Mouse (Mus musculus) ovary, adult 18-20 months (tissue): ENCODE measurements around the gene Nek11.

ENCODE experiments used
- DNase-seq: peaks from one replicate; pipeline ENCODE4 v3.0.0; 2022; ENCODE audit warnings: low spot score, mixed read lengths

Nek11 gene

DNA sequence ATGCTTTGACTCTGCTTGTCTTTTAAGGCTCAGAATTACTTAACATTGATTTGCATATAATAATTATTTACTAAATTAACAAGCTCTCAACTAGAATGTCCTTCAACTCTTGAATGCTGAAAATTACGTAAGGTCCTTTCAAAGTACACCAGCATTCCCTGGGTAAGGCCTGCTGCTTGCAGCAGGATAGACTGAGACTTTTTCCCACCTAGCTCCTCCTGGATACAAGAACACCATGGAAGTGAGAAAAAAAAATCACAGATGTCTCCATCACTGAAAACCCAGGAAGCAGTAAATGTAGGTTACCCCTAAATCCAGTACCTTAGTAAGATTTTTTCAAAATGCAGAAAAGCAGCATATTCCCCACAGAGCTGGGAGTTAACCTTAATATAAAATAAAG lies 82.6 kb downstream of the Nek11 start:
- no peak for DNase-seq

DNA sequence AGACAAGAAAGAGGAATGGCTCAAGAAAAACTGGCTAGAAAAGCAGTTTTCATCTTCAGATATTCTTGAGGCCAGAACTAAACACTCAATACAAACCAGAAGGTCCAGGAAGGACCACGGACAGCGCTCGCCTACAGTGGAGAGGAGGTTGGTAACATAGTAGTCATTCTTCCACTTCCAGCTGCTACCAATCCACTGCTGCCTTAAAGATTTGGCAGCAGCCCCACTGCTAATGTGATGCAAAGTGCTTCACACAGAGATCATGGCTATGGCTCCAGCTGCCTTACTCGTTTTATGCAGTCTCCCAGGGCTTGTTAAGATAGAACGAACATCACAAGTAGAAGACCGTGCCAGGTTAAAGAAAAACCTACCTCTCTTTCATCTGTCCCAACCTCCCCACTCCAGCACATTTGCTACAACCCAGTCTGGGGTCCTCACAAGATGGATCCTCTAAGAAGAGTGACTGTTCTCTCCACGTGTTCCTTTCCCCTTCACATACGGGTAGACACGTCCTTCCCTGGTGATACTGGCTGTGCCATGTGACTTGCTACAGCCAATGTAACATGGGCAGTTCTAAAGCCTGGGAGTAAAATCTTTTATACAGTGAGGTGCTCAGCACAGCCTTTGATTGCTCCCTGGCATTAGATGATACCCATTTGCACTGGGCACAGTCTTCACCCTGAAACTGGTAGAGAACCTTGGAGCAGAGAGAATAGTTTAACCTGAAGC lies 85.6 kb downstream of the Nek11 start:
- DNase-seq = no peak

DNA sequence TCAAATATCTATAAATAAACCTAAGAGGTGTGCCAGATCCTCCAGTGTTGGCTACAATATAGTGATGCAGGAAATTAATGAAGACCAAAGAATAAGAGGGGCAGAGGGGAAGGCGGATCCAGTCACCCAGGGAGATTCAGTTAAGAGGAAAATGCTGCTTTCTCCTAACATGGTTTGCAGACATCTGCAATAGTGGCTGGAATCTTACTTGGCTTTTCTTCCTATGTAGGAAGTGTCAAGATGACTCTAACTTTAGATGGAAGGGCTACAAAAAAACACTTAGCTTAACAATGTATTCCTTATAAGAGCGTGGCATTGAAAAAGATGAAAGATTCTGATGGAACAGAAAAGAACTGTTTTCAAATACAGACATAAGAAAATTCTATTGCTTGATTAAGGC lies 89.3 kb downstream of the Nek11 start:
- DNase-seq = no peak

DNA sequence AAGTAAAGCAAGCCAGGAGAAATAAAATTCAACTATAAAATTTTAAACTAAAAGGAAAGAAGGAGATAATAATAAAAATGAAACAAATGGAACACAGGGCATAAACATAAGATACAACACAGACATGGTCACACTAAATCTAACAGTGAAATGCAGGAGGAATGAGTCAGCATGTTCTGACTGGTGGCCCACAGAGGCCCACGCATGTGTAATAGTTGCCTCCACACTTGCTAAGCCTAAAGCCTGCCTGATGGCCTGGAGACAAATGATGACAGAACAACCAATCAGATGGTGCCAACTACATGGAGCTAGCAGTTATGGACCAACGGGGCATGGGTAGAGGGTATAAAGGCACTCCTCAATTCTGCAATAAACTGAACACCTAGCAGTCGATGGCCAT lies 93.1 kb downstream of the Nek11 start:
- DNase-seq = no peak

DNA sequence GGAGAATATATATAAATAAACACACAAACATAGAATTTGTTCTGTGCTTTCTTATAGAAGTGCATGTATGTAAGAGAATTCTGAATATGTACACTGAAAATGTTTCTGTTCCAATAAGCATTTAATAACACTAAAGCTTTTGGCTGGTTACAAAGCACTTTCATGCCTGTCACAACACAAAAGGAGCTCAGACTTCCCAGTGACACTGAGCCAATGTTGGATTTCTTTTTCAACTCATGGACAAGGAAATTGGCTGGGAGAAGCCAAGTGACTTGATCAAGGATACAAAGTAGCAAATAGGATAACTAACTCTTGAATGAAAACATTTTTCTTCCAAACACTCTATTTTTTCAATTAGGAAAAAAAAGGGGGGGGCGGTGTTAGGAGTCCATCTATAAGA lies 93.9 kb downstream of the Nek11 start:
- DNase-seq = no peak

DNA sequence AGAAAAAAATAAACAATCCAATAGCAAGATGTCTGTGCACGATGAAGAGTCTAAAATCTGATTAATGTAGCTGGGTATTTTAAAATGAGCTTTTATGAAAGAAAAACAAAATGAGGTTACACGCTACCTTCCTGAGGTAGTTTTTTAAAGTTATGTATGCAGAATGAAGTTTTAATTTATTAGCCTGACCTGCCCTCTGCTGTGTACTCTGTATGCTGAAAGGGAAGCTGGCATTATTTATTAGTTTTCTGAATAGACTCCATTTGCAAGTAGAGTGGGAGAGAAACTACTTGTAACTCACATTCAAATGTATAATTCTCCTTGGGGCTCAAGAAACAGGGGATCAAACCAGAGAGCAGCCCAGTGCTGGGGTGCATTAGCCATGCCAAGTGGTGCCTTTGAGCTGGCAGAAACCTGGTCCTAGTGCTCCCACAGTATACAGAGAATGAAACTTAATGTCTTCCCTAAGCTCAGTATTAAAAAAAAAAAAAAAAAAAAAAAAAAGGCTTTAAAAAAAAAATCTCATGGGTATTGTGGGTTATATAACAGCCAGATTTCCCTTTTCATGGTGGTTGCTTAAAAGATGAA lies 94.5 kb downstream of the Nek11 start:
- DNase-seq = no peak

DNA sequence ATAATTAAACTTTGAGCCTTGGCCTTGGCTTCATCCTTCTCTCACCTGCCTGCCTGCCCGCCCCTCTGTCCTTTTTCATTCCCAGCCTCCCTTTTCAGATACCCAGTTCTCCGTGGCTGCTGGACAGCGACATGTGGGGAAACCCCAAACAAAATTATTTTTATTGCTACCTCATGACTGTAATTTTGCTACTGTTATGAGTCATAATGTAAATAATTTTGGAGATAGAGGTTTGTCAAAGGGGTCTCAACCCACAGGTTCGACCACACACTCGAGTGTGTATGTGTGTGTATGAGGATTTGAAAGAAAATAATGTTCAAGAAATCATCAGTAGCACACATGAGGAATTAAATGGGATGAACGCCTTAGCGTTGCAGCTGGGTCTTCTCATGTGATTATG lies 110.7 kb downstream of the Nek11 start:
- no peak for DNase-seq

DNA sequence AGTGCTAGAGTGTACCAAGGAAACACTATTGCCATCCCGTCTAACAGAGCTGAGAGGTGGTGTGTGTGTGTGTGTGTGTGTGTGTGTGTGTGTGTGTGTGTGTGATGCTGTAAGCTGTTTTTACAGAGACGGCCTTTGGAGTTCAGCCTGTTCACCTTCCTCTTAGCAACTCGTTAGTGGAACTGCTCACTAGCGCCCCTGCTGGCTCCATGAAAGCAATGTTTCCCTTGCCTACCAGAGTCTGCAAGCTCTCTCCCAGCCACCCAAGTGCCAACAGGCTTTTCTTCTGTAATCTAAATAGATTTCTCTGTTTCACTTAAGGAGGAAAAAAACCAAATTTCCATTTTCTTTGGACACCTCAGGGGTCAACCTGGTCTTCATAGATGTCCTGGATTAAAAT lies 112.6 kb downstream of the Nek11 start:
- DNase-seq = no peak

DNA sequence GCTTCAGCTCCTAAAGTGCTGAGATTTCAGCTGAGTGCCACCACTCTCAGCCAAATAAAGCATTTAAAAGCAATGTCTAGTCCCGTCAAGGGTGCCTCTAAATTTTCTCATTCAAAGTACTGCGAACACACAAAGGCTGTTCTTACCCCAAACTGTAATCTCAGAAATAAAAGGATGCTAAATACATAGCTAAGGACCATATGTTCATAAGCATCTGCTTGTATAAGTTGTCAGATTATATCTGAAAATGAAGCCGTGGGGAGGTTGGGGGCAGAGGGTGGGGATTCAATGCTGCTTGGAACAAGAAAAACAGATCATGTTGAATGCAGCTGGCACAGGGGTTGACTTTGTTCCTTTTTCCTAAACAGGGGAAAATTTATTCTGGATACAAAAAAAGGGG lies 120.4 kb downstream of the Nek11 start:
- DNase-seq = no peak

DNA sequence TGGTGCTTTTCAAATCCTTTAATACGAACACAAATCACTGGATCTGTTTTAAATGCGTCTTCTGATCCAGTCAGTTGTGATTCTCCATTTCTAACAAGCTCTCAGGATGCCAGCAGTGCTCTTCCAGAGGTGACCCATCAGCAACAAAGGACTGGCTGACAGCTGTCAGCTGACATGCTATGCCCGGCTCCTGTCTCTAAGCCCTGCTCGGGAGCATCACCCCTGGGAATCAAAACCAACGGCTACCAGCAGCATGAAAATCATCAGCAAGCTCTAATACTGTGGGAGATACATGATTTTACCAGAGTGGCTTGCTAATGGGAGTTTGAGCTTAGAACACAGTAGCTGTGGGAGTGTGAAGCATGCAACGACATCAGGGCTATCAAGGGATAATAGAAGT lies 121.0 kb downstream of the Nek11 start:
- DNase-seq = no peak

DNA sequence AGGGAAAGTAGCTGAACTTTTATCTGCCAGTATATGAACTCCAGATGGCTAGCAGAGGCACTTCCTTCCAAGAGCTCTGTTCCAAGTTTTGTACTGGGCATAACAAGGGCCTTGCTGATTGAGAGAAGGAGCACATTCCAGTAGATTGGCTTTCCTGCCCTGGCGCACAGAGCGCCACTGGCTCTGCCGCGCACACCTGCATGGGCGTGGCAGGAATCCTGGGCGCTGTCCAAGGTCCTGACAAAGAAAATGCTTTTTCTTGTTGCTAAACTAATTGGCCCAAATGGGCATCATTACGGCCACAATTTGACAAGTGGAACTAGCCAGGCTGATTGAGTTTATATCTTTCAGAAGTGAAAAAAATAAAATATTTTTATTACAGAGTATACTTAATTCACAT lies 123.1 kb downstream of the Nek11 start:
- no peak for DNase-seq

DNA sequence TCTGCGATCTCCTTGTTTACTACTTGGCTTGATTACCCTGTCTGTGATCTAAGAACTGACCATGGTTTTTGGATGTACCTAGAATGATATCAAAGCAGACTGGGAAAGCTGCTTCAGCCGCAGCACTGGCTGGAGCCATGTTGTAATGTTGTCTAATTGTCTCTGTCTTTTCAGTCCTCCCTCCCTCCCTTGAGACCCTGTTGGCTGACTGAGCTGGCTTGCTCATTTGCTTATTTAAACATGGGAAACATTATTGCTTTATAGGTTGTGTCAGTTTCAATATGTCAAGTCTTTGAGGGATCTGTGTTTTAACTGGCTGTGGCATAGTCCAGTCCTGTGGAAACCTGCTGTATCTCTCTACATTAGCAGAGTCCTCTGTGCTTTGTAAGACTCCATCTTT lies 132.2 kb downstream of the Nek11 start:
- DNase-seq = no peak

DNA sequence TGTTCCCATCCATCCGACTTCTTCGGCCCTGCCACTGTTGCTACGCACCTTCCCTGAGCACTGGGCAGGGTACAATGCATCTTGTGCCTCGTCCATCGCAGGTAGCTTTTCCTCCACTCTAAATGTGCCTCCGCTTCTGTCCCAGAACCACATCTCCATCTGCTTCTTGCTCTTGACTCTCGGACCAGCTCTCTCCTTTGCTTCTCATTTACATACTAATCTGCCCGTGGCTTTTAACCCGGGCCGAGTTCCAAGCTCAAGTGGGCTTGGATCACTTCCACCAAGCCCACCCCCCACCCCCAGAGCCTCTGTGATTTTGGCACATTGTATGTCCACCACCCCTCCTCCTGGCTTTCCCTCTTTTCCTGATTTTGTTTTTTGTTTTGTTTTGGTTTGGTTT lies 137.7 kb downstream of the Nek11 start:
- DNase-seq = no peak

DNA sequence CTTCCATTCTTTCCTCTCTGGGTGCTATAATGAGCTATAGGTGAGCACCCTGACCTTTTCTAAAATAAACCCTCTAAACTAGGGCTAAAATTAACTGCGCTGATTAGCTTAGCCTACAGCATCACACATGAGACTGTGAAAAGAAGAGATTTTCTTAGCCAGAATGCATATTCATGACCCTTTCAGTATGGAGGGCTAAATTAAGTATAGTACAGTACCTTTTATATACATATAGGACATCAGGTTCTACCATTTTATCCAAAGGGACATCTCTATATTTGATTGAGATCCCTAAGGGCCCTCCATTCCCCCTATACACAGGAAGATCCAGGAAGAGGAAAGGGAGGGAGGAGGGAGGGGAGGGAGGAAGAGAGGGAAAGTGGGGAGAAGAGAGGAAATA lies 141.2 kb downstream of the Nek11 start:
- no peak for DNase-seq

DNA sequence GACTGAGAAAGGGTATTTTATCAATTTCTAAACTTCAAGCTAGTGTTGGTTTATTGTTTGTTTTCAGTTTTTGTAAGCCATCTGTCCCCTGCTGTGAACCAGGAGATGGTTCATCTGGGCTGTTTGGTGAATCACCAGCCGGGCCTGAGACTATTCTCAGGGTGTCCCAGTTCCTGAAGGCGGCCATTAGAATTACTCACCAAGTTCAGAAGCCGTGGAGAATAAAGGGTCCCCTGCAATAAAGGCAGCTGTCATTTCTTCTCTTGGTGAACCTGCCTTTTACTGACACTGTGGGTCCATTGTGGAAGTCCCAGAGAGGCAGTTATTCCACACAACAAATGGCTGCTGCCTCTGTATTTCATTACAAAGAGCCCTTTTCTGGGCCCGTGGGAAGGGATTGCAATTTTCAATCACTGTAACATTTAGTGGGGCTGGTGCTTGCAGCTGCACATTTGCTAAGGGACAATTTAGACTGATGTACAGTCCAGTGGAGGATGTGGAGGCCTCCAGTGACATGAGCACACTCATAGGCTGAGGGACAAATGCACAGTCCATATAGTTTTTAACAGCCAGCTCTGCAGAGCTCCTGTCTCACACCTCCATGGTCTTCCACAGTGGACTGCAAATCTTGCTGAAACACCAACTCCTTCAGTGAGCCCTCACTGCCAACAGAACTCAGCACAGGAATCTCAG lies 142.8 kb downstream of the Nek11 start:
- no peak for DNase-seq

DNA sequence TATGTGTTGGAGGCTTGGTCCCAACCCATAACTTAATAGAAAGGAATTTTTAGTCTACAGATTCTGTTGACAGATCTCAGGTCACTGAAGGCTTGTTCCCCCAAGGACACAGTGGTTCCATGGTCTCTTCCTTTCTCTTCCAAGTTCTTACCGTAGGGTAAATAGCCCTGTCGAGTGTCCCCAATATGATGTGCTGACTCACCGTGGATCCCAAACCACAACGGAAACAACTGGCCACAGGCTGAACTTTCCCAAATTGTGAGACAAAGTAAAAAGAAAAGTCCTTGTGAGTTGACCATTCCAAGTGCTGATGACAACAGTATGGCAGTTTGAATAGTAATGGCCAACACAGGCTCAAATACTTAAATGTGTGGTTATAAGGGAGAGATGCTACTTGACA lies 144.1 kb downstream of the Nek11 start:
- DNase-seq = no peak

DNA sequence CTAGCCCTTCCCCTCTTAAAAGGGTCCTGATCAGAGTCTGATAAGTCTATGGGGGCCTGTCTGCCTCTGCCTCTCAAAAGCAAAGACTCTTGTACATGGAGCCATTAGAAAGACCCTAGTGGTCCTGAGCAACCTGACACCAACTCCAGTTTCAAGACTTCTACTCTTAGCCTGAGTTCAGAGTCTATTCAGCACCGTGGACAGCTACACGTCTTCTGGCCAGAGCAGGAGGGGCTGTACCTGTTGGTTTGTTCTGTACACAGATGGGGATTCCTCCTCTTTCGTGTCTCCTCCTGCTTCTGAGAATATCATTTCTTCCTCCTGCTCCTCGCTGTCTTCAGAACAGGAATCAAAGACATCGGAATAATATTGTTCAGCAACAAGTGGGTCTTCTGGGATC lies 151.3 kb downstream of the Nek11 start:
- DNase-seq = no peak

DNA sequence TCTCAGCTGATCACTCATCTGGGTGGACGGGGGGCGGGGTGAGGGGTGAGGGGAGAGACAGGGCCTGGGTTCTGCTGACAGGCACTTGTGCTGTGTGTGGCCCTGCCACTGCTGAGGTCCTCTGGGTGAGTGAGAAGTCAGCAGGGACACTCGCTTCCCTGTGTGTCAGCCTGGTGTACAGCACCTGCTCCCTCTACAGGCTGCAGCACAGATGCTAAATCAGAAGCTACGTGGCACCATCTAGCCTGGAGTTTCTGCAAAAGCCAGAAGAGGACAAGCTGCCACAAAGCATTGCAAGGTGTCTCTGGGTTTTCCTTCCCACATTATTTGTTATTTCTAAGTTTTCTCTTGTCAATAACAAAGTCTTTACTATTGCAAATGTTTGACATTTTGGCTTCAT lies 180.9 kb downstream of the Nek11 start:
- no peak for DNase-seq

DNA sequence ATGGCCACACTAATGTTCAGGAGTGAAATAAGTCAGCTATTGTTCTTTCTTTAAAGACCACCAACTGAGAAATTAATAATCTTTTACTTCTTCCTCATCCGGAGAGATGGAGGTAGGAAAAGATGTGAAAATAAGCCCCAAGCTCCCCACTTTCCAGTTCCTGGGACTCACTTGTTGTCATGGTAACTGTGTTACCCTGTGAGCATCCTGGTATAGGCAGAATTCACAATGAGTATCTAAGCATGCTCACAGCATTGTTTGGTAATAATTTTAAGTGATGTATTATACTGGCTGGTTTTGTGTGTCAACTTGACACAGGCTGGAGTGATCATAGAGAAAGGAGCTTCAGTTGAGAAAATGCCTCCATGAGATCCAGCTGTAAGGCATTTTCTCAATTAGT lies 195.0 kb downstream of the Nek11 start:
- no peak for DNase-seq

DNA sequence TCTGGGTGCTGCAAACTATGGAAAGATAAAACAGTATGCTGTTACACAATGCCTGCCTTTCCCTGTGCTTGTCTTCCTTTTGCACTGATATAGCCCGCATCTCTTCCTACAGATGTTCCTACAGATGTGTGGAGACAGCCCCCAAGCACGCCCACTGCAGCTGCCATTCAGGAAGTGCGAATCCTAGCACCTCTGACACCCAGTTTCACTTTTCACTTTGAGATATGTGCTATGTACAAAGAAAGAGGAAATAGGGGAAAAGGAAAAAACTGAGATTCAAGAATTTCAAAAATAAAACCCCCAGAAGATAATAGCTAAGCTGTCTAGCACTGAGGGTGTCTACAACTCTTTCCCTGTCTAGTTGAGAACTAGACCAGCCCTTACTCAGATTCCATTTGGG lies 208.6 kb downstream of the Nek11 start:
- DNase-seq = no peak

DNA sequence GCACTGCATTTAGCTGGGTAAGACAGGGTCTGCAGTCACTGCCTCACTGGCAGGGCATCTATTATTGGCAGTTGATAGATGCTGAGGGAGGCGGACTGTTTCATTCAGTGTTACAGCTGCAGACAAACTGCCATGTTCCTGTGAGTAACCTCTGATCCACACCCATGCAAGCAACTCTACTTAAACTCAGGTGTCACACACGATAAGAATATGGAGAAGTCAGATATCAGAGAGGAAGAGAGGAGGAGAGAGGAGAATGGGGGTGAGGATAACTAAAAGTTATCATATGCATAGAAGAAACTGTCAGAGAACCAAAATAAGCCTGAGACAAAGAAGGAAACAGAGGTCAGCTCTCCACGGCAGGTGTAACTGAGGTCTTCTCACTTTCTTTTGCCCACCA lies 212.9 kb downstream of the Nek11 start:
- DNase-seq = no peak

DNA sequence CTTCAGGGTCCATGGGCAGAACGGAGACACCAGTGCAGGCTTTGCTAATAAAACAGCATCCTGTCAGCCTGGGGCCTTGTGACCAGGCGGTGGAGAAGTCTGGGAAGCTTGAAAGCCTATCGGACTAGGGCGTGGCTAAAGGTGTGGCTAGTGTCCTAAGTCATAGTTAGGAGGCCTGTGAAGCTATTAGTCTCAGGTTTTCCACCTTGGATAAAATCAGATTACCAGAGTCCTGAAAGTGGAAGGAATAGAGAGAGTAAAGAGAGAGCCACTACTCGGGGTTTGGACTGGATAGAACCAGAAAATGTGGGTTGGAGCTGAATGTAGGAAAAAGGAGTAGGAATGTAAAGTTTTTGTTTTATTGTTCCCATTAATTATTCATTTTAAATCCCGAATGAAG lies 250.3 kb downstream of the Nek11 start, which contains the start of gene 1700080E11Rik:
Gene 1700080E11Rik (minus strand): TSS at position 101 of the 400 bp plus-strand sequence.
- DNase-seq = no peak

DNA sequence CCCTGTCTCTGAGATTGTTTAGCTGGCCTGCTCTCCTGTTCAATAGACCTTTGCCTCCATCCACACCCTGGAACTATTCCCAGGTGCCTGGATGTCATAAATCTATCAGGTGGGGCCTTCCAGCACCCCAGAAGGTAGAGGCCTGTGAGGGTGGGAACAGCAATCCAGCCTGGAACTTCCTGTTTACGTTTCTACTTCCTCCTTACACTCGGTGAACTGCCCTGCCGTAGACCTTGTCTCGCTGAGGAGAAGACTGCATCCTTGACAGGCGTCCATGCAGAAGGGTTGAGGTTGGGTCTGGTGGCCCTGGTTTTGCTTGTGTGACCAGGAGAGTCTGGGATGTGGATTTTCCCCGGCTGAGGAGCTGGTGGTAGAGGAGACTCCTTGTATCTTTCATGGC lies 256.1 kb downstream of the Nek11 start:
- DNase-seq = no peak

DNA sequence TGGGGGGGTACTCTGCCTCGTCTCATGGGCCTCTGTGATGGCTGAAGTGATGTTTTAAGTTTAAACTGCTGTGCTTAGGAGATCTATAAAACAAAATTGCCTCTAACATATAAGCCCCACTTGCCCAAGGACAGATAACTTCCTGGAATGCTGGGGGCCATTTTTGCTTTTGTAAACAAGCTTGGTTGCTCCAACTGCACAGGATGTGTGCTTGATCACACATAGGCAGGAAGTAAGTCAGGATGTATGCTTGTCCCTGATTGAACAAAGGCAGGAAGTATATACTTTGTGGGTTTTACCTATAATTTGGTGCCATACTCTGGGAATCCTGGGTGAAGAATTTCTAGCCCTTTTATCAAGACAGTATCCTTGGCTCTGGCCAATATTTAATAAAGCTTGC lies 258.9 kb downstream of the Nek11 start:
- no peak for DNase-seq
